Mouse (Mus musculus) intestine, postnatal 0 days (tissue): Measurements from ENCODE around the gene Trmt2a. TPM values are rescaled to one million over a fixed set of nuclear protein-coding genes. Genes with fewer than 3 reads are reported as not detected.

Source experiments
- ATAC-seq: fragments of 200-750 bp; cut with Nextera tagmentation; 2 replicates; pipeline ENCODE4 v1.8.0; 2017; ENCODE audit warnings: mild to moderate bottlenecking, moderate TSS enrichment, moderate library complexity
- H3K27ac ChIP-seq: fragments of 300-500 bp; sonication (generic); 2 replicates; pipeline ENCODE4 v1.5.1; 2014; ENCODE audit warnings: mild to moderate bottlenecking, low read depth, low read length, moderate library complexity
- H3K27me3 ChIP-seq: fragments of 300-500 bp; sonication (generic); replicated peaks from 2 replicates; pipeline ENCODE4 v1.6.1; 2014; ENCODE audit warnings: low read length, mixed read lengths; ENCODE audit not compliant: control insufficient read depth, insufficient read depth
- H3K36me3 ChIP-seq: fragments of 300-500 bp; sonication (generic); 2 replicates; pipeline ENCODE4 v1.6.1; 2014; ENCODE audit warnings: mild to moderate bottlenecking, moderate library complexity; ENCODE audit not compliant: control insufficient read depth, insufficient read depth
- H3K4me1 ChIP-seq: fragments of 300-500 bp; sonication (generic); replicated peaks from 2 replicates; pipeline ENCODE4 v1.6.1; 2014; ENCODE audit warnings: antibody characterized with exemption, low read length, mixed read lengths; ENCODE audit not compliant: control insufficient read depth, insufficient read depth
- H3K4me2 ChIP-seq: fragments of 300-500 bp; sonication (generic); replicated peaks from 2 replicates; pipeline ENCODE4 v1.6.1; 2014; ENCODE audit warnings: low read depth, mild to moderate bottlenecking, moderate library complexity
- H3K4me3 ChIP-seq: fragments of 300-500 bp; sonication (generic); 2 replicates; pipeline ENCODE4 v1.5.1; 2014; ENCODE audit warnings: low read depth, low read length
- H3K9ac ChIP-seq: fragments of 300-500 bp; sonication (generic); 2 replicates; pipeline ENCODE4 v1.6.1; 2014; ENCODE audit warnings: mild to moderate bottlenecking, low read depth, low read length
- H3K9me3 ChIP-seq: fragments of 300-500 bp; sonication (generic); 2 replicates; pipeline ENCODE4 v1.6.1; 2016; ENCODE audit warnings: mixed run types; ENCODE audit not compliant: control insufficient read depth
- CTCF ChIP-seq: sonication (generic); IDR thresholded peaks from 2 replicates; pipeline ENCODE4 v1.5.1; 2016; ENCODE audit warnings: low read depth, mild to moderate bottlenecking, control low read depth, antibody characterized with exemption, moderate library complexity
- WGBS: fragments of 180-500 bp; shearing (Covaris S2); extraction: QIAGEN DNeasy Blood & Tissue Kit; methylation state at CpG from one replicate; pipeline ENCODE4 v1.1.7; 2014; 5-methylcytosine and 5-hydroxymethylcytosine counted together
- polyA plus RNA-seq: library from polyadenylated mRNA; unstranded; fragments of >200 nt; fragmentation: Nextera tagmentation; extraction: Ambion mirVana; gene quantifications from 2 replicates; pipeline ENCODE4 v1.2.1, GENCODE M21; 2015

Gene Trmt2a
- polyA plus RNA-seq, 1 experiment from 2014 or later = 26.1 TPM

GRCm38 (mm10) chr16:18253866-18254265 is 5.4 kb downstream of the Trmt2a start:
- H3K4me3 ChIP-seq = no peak overlapping the region
- 0 out of 2 replicates have a peak overlapping the region, but pooled peaks have one; percentile 21 for H3K27ac ChIP-seq
- H3K9me3 ChIP-seq = no peaks in the 10 kb centered on the region
- 80% methylated on average over 1 of the region's 1 CpGs for WGBS
- H3K4me2 ChIP-seq = no peak overlapping the region
- H3K4me1 ChIP-seq = 0 out of 2 replicates have a peak, but pooled peaks cover 8% of the 10 kb centered on the region
- H3K36me3 ChIP-seq = peaks cover 73% of the 10 kb centered on the region
- H3K27me3 ChIP-seq = no peaks in the 10 kb centered on the region
- H3K9ac ChIP-seq = no peak overlapping the region
- TF ChIP-seq CTCF = no peak
- ATAC-seq = no peak

GRCm38 (mm10) chr16:18258221-18258620 is 9.7 kb downstream of the Trmt2a start, which contains the start of gene Gm49776:
Gene Gm49776, minus strand, starts transcription at chr16:18258321.
- Histone ChIP-seq H3K4me2 (no peak within 1 kb of the TSS), H3K36me3 (peaks cover 83% of the 10 kb centered on the region), H3K27me3 (no peaks in the 10 kb centered on the region), H3K9me3 (no peaks in the 10 kb centered on the region), H3K27ac (no peak within 1 kb of the TSS), H3K4me1 (no peaks in the 10 kb centered on the region), H3K4me3 (no peak within 1 kb of the TSS), H3K9ac (no peak within 1 kb of the TSS)
- 85% methylated on average over 2 of the region's 2 CpGs for WGBS
- TF ChIP-seq CTCF = no peak
- ATAC-seq = no peak

- no peaks in the 10 kb centered on the region for H3K4me1 ChIP-seq
- WGBS = 90% methylated on average over 2 of the region's 2 CpGs
- TF ChIP-seq CTCF = no peak
- H3K4me2 ChIP-seq = no peak overlapping the region
- no peaks in the 10 kb centered on the region for H3K27me3 ChIP-seq
- no peaks in the 10 kb centered on the region for H3K9me3 ChIP-seq
- no peak overlapping the region for H3K4me3 ChIP-seq
- H3K9ac ChIP-seq = no peak overlapping the region
- no peak overlapping the region for H3K27ac ChIP-seq
- H3K36me3 ChIP-seq = peaks cover 61% of the 10 kb centered on the region
- no peak for ATAC-seq
These were observed 16.5 kb downstream of the Trmt2a start for GRCm38 (mm10) chr16:18265024-18265423.

GRCm38 (mm10) chr16:18268182-18268581 is 19.7 kb downstream of the Trmt2a start:
- Histone ChIP-seq H3K27me3 (no peaks in the 10 kb centered on the region), H3K36me3 (peaks cover 65% of the 10 kb centered on the region), H3K4me3 (no peak overlapping the region), H3K9me3 (no peaks in the 10 kb centered on the region), H3K4me2 (no peak overlapping the region), H3K9ac (no peak overlapping the region), H3K27ac (no peak overlapping the region), H3K4me1 (no peaks in the 10 kb centered on the region)
- no peak for ATAC-seq
- WGBS = 77% methylated on average over 5 of the region's 5 CpGs
- peak; percentile 60 for TF ChIP-seq CTCF

- Histone ChIP-seq H3K9ac (no peak overlapping the region), H3K4me3 (no peak overlapping the region), H3K4me2 (no peak overlapping the region), H3K27ac (no peak overlapping the region), H3K9me3 (no peaks in the 10 kb centered on the region), H3K4me1 (no peaks in the 10 kb centered on the region), H3K36me3 (peaks cover 79% of the 10 kb centered on the region), H3K27me3 (no peaks in the 10 kb centered on the region)
- ATAC-seq = no peak
- 93% methylated on average over 2 of the region's 2 CpGs for WGBS
- TF ChIP-seq CTCF = no peak
These were observed 26.7 kb downstream of the Trmt2a start for GRCm38 (mm10) chr16:18275166-18275565.

- H3K27ac ChIP-seq = no peak overlapping the region
- H3K27me3 ChIP-seq = no peaks in the 10 kb centered on the region
- TF ChIP-seq CTCF = no peak
- WGBS = under 1% methylated on average over 4 of the region's 4 CpGs
- peaks cover 21% of the 10 kb centered on the region for H3K36me3 ChIP-seq
- H3K4me2 ChIP-seq = peak overlapping the region; percentile 83
- 0 out of 2 replicates have a peak, but pooled peaks cover 2% of the 10 kb centered on the region for H3K4me1 ChIP-seq
- peak overlapping the region; percentile 88 for H3K9ac ChIP-seq
- ATAC-seq = no peak
- H3K9me3 ChIP-seq = no peaks in the 10 kb centered on the region
- peak overlapping the region; percentile 75 for H3K4me3 ChIP-seq
These were observed 39.7 kb downstream of the Trmt2a start for GRCm38 (mm10) chr16:18288166-18288565.
